ENCODE assay signal across 7 mouse cellular contexts in genomic region chr16:90220026-90220891, GRCm38 (mm10). TPM values are rescaled to one million over a fixed set of nuclear protein-coding genes. Genes with fewer than 3 reads are reported as not detected.
DNase-seq lines count a peak whose midpoint lies in the region; ATAC-seq and TF ChIP-seq lines count a peak whose summit lies in the region.

TSS of gene Sod1 (plus strand) at chr16:90220754.

- no peaks in the 10 kb centered on the region for H3K27me3 ChIP-seq in embryonic facial prominence, embryonic 12.5 days
- H3K27me3 ChIP-seq in kidney, adult 2 months (replicated peaks; ENCODE audit: control insufficient read depth, insufficient read depth, low read length) = no peaks in the 10 kb centered on the region
- H3K27me3 ChIP-seq in limb, embryonic 12.5 days = no peaks in the 10 kb centered on the region
- no peaks in the 10 kb centered on the region for H3K27me3 ChIP-seq in midbrain, embryonic 15.5 days (replicated peaks)
- no peaks in the 10 kb centered on the region for H3K27me3 ChIP-seq in spleen, adult 2 months (ENCODE audit: control insufficient read depth, insufficient read depth, low read length)

- 2% methylated on average over 63 of the region's 63 CpGs for WGBS in embryonic facial prominence, embryonic 12.5 days
- WGBS in kidney, adult 2 months = 2% methylated on average over 63 of the region's 63 CpGs
- 3% methylated on average over 62 of the region's 63 CpGs for WGBS in limb, embryonic 12.5 days
- WGBS in midbrain, embryonic 15.5 days = 2% methylated on average over 62 of the region's 63 CpGs
- 2% methylated on average over 63 of the region's 63 CpGs for WGBS in spleen, adult 2 months

- H3K36me3 ChIP-seq in embryonic facial prominence, embryonic 12.5 days = peaks cover 19% of the 10 kb centered on the region
- H3K36me3 ChIP-seq in kidney, adult 2 months (ENCODE audit: control insufficient read depth, insufficient read depth, low read length) = peaks cover 3% of the 10 kb centered on the region; the same call in 1 of the 2 replicates
- H3K36me3 ChIP-seq in limb, embryonic 12.5 days = peaks cover 27% of the 10 kb centered on the region
- H3K36me3 ChIP-seq in midbrain, embryonic 15.5 days (replicated peaks) = peaks cover 5% of the 10 kb centered on the region; the same call in 1 of the 2 replicates
- peaks cover 4% of the 10 kb centered on the region for H3K36me3 ChIP-seq in spleen, adult 2 months (ENCODE audit: control insufficient read depth, insufficient read depth, low read length)

- DNase-seq in adrenal gland, postnatal 25 days = peak; percentile 97
- DNase-seq in heart, adult 18-20 months = peak; percentile 97 to 99
- peak; percentile 96 for DNase-seq in kidney, adult 2 months
- peak; percentile 83 to 94 for DNase-seq in spleen, adult 2 months (ENCODE audit: low read depth in 1 of 2, low spot score in 2 of 2)

- peak within 1 kb of the TSS; percentile 81 for H3K9ac ChIP-seq in embryonic facial prominence, embryonic 12.5 days
- peak within 1 kb of the TSS; percentile 92 for H3K9ac ChIP-seq in limb, embryonic 12.5 days (replicated peaks)
- H3K9ac ChIP-seq in midbrain, embryonic 15.5 days = peak within 1 kb of the TSS; percentile 84

- H3K4me3 ChIP-seq in embryonic facial prominence, embryonic 12.5 days = peak within 1 kb of the TSS; percentile 75
- peak within 1 kb of the TSS; percentile 86 for H3K4me3 ChIP-seq in kidney, adult 2 months (ENCODE audit: insufficient read depth, low read depth, low read length)
- peak within 1 kb of the TSS; percentile 95 for H3K4me3 ChIP-seq in limb, embryonic 12.5 days (replicated peaks)
- H3K4me3 ChIP-seq in midbrain, embryonic 15.5 days = peak within 1 kb of the TSS; percentile 83
- peak within 1 kb of the TSS; percentile 75 for H3K4me3 ChIP-seq in spleen, adult 2 months (ENCODE audit: extremely low read depth, insufficient read depth, insufficient read length)

- ATAC-seq in embryonic facial prominence, embryonic 12.5 days (ENCODE audit: insufficient number of reproducible peaks, insufficient read depth, low FRiP score, low TSS enrichment) = peak; percentile 91
- ATAC-seq in limb, embryonic 12.5 days (ENCODE audit: insufficient number of reproducible peaks, insufficient read depth, low FRiP score, low TSS enrichment, low read depth) = peak; percentile 91
- ATAC-seq in midbrain, embryonic 15.5 days (replicated peaks) = peak; percentile 93

- TF ChIP-seq POLR2A in kidney, adult 2 months (IDR thresholded peaks at IDR 0.05; ENCODE audit: low read depth, low read length) = peak; percentile 95
- peak; percentile 93 for TF ChIP-seq POLR2A in spleen, adult 2 months (IDR thresholded peaks at IDR 0.05; ENCODE audit: low read depth, low read length)

- H3K9me3 ChIP-seq in embryonic facial prominence, embryonic 12.5 days = no peaks in the 10 kb centered on the region
- H3K9me3 ChIP-seq in limb, embryonic 12.5 days = no peaks in the 10 kb centered on the region
- no peaks in the 10 kb centered on the region for H3K9me3 ChIP-seq in midbrain, embryonic 15.5 days

- peak within 1 kb of the TSS; percentile 78 for H3K4me2 ChIP-seq in embryonic facial prominence, embryonic 12.5 days (replicated peaks)
- H3K4me2 ChIP-seq in limb, embryonic 12.5 days = peak within 1 kb of the TSS; percentile 81
- H3K4me2 ChIP-seq in midbrain, embryonic 15.5 days = peak within 1 kb of the TSS; percentile 61

- H3K27ac ChIP-seq in embryonic facial prominence, embryonic 12.5 days = peak within 1 kb of the TSS; percentile 81
- peak within 1 kb of the TSS; percentile 86 for H3K27ac ChIP-seq in kidney, adult 2 months (ENCODE audit: insufficient read depth, low read depth, low read length)
- H3K27ac ChIP-seq in limb, embryonic 12.5 days = peak within 1 kb of the TSS; percentile 95
- peak within 1 kb of the TSS; percentile 89 for H3K27ac ChIP-seq in midbrain, embryonic 15.5 days
- peak within 1 kb of the TSS; percentile 75 for H3K27ac ChIP-seq in spleen, adult 2 months (ENCODE audit: insufficient read depth, low read length)

- peaks cover 14% of the 10 kb centered on the region for H3K4me1 ChIP-seq in embryonic facial prominence, embryonic 12.5 days
- H3K4me1 ChIP-seq in kidney, adult 2 months (ENCODE audit: control insufficient read depth, insufficient read depth, low read length) = peaks cover 14% of the 10 kb centered on the region
- peaks cover 24% of the 10 kb centered on the region for H3K4me1 ChIP-seq in limb, embryonic 12.5 days (replicated peaks)
- peaks cover 22% of the 10 kb centered on the region for H3K4me1 ChIP-seq in midbrain, embryonic 15.5 days
- H3K4me1 ChIP-seq in spleen, adult 2 months (ENCODE audit: control insufficient read depth, insufficient read depth, insufficient read length) = 0 out of 2 replicates have a peak, but pooled peaks cover 6% of the 10 kb centered on the region

- TF ChIP-seq CTCF in kidney, adult 2 months (conservative IDR thresholded peaks at IDR 0.05; ENCODE audit: insufficient read depth, insufficient read length, low read depth, low read length) = no peak
- no peak for TF ChIP-seq CTCF in spleen, adult 2 months (IDR thresholded peaks at IDR 0.05; ENCODE audit: extremely low read depth, insufficient read depth, insufficient read length, insufficient replicate concordance)

RNA-seq across cellular contexts. Expression of gene Sod1, which starts in this region (rescaled TPM):
- 1,418 and 1,524 TPM in 2 replicates for total RNA-seq in adrenal gland, postnatal 25 days (2021)
- 976 and 1,009 TPM in 2 replicates for polyA plus RNA-seq in embryonic facial prominence, embryonic 12.5 days (2016; fragmentation: Nextera tagmentation; extraction: Ambion mirVana)
- 100 to 1,000 TPM; 565 to 589 TPM for total RNA-seq in heart, adult 18-20 months (2021)
- 965 and 1,226 TPM in 2 replicates for polyA plus RNA-seq in kidney, adult 2 months (2012; rRNA removed)
- polyA plus RNA-seq in limb, embryonic 12.5 days (2016; fragmentation: Nextera tagmentation; extraction: Ambion mirVana) = 1,101 and 1,134 TPM in 2 replicates
- polyA plus RNA-seq in midbrain, embryonic 15.5 days (2015; fragmentation: Nextera tagmentation; extraction: Ambion mirVana) = 855 and 861 TPM in 2 replicates
- polyA plus RNA-seq in spleen, adult 2 months (2012; rRNA removed) = 153 and 168 TPM in 2 replicates

Comparison
In these comparisons a context has a peak if more than half of its experiments do, and no peak if none do; other contexts are left out.
1. Peak in every context shown above with its lines: DNase-seq, ATAC-seq, H3K4me3 ChIP-seq and H3K27ac ChIP-seq.